In genomic region chr2:72716931-72717330, GRCm38 (mm10) we compare ENCODE assay signal across 16 mouse cellular contexts.
"Had no signal": no experiment of that assay in that cellular context is flagged by ENCODE, and none has a peak within 500 bp of the region (broad histone marks: within the 10 kb centered on the region; RNA-seq: fewer than 3 reads in every experiment).

No protein-coding gene starts in this region.

- H3K36me3 ChIP-seq: midbrain, embryonic 13.5 days; midbrain, embryonic 15.5 days; neural tube, embryonic 12.5 days; stomach, embryonic 15.5 days had no signal

- H3K9ac ChIP-seq: liver, postnatal 0 days; midbrain, embryonic 13.5 days; midbrain, embryonic 15.5 days; neural tube, embryonic 12.5 days; stomach, embryonic 15.5 days had no signal

- ATAC-seq: liver, postnatal 0 days; midbrain, embryonic 13.5 days; midbrain, embryonic 15.5 days had no signal

- H3K27ac ChIP-seq: macrophage; midbrain, embryonic 13.5 days; midbrain, embryonic 15.5 days; neural tube, embryonic 12.5 days; stomach, embryonic 15.5 days; stomach, postnatal 0 days had no signal

- H3K4me1 ChIP-seq: megakaryocyte, embryonic 14.5 days; midbrain, embryonic 15.5 days; neural tube, embryonic 12.5 days; stomach, embryonic 15.5 days had no signal

- H3K27me3 ChIP-seq: midbrain, embryonic 13.5 days; midbrain, embryonic 15.5 days; stomach, embryonic 15.5 days had no signal

- H3K4me3 ChIP-seq: megakaryocyte, embryonic 14.5 days; midbrain, embryonic 13.5 days; midbrain, embryonic 15.5 days; neural tube, embryonic 12.5 days; stomach, embryonic 15.5 days had no signal

- H3K4me2 ChIP-seq: midbrain, embryonic 11.5 days; midbrain, embryonic 13.5 days; midbrain, embryonic 15.5 days; neural tube, embryonic 12.5 days; stomach, embryonic 15.5 days had no signal

- H3K9me3 ChIP-seq: midbrain, embryonic 13.5 days; midbrain, embryonic 15.5 days; neural tube, embryonic 12.5 days; stomach, embryonic 15.5 days had no signal

- DNase-seq: liver, postnatal 0 days; lung, adult 2 months; lung, postnatal 10 days; lung, postnatal 36 days; right cerebral cortex, postnatal 14 days; thymus, adult 2 months; thymus, postnatal 25 days; thymus, postnatal 4 days had no signal
